Mouse (Mus musculus) megakaryocyte, adult 5-6 weeks (primary cell): ENCODE data around the gene Nme7. TPM values are rescaled to one million over a fixed set of nuclear protein-coding genes. Genes with fewer than 3 reads are reported as not detected.

Experiments
- total RNA-seq, 2 experiments: library from RNA; stranded (forward) in 1 of 2; stranded (reverse) in 1 of 2; fragments of 153-499, 151-499 nt in 1 of 2; fragments of 221-1000, 200-1000 nt in 1 of 2; gene quantifications; 2 replicates each; pipeline versions ENCODE4 v1.2.3 to v1.2.4; 2015 to 2017

Gene Nme7
- total RNA-seq, 2 experiments from 2014 or later, result 15.5 to 19.6 TPM

Other genes with a start within 250 kb of the Nme7 start
- 838 and 904 TPM in 2 replicates for gene Sell, start 242.1 kb upstream of the Nme7 start, total RNA-seq (2015)
- gene Sell, start 242.1 kb upstream of the Nme7 start, total RNA-seq (2017), result 641 and 646 TPM in 2 replicates
- gene Selp, start 188.9 kb upstream of the Nme7 start, total RNA-seq (2015), result 1.4 and 2.0 TPM in 2 replicates
- gene Selp, start 188.9 kb upstream of the Nme7 start, total RNA-seq (2017), result 1.3 and 2.0 TPM in 2 replicates
- 40.5 and 46.2 TPM in 2 replicates for gene F5, start 152.3 kb upstream of the Nme7 start, total RNA-seq (2015)
- 29.2 and 38.5 TPM in 2 replicates for gene F5, start 152.3 kb upstream of the Nme7 start, total RNA-seq (2017)
- gene Slc19a2, start 55.1 kb upstream of the Nme7 start, total RNA-seq (2015), result 6.1 and 6.8 TPM in 2 replicates
- gene Slc19a2, start 55.1 kb upstream of the Nme7 start, total RNA-seq (2017), result 3.0 and 4.5 TPM in 2 replicates
- gene Ccdc181, start 28.5 kb upstream of the Nme7 start, total RNA-seq (2015), result 4.4 and 6.7 TPM in 2 replicates
- gene Ccdc181, start 28.5 kb upstream of the Nme7 start, total RNA-seq (2017), result 11.9 and 13.8 TPM in 2 replicates
- gene Blzf1, start 3.4 kb downstream of the Nme7 start, total RNA-seq (2015), result 17.9 and 20.7 TPM in 2 replicates
- 27.9 and 28.3 TPM in 2 replicates for gene Blzf1, start 3.4 kb downstream of the Nme7 start, total RNA-seq (2017)
- 9.8 and 12.9 TPM in 2 replicates for gene Atp1b1, start 154.2 kb downstream of the Nme7 start, total RNA-seq (2015)
- gene Atp1b1, start 154.2 kb downstream of the Nme7 start, total RNA-seq (2017), result 7.7 and 9.9 TPM in 2 replicates